Comparison of ENCODE assay signal across 21 mouse cellular contexts in the genomic region with DNA sequence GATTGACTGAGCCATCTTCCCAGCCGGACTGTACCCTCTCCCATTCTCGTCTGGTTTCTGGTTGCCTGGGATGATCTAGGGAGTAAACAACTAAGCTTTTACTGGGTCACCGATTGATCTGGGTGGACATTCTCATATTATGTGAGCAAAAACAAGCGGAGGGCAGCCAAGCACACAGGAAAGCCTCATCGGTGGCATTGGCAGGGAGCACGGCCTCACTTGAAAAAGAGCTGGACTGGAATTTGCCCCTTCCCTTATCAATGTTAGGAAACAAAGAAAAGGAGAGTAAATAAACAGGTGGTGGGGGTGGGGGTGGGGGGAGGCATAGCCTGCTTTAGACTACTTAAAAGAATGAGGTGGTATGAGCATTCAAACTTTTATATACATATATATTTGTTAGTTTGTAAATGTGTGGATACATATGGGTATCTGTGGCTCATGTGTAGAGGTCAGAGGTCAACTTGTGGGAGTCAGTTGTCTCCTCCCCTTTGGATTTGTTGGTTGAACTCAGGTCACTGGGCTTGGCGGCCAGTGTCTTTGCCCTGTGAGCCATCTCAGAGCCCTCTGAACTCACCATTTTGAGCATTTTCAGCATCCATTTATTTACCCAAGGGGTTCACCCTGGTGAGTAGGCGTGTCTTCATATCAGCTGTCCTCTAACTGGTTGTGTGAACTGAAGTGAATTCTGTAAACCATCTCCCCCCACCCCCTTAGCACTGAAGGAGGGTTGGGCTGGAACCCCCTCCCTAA. TPM values are rescaled to one million over a fixed set of nuclear protein-coding genes. Genes with fewer than 3 reads are reported as not detected.
A peak's percentile ranks its signal among the peaks of the same experiment; 100 is the strongest.
DNase-seq lines count a peak whose midpoint lies in the region; ATAC-seq and TF ChIP-seq lines count a peak whose summit lies in the region.
"Had no signal": no experiment of that assay in that cellular context is flagged by ENCODE, and none has a peak within 500 bp of the region (broad histone marks: within the 10 kb centered on the region; RNA-seq: fewer than 3 reads in every experiment).

No protein-coding gene starts in this region.

- peak; percentile 45; the same call in 1 of the 2 replicates for ATAC-seq in liver, embryonic 12.5 days
- peak; percentile 65 for ATAC-seq in liver, embryonic 15.5 days (ENCODE audit: insufficient read depth)
- ATAC-seq: forebrain, embryonic 14.5 days had no signal

- DNase-seq in liver, adult 2 months (ENCODE audit: extremely low read depth, low read depth, low spot score), result peak; percentile 99
- DNase-seq in liver (no peak), MN1 (ENCODE audit: low spot score) (no peak)
- DNase-seq in yolk sac, embryonic 10.5 days (ENCODE audit: low spot score), result peak; percentile 82
- DNase-seq in left cerebral cortex, adult 18-20 months (ENCODE audit: low spot score in 2 of 2), result no peak
- DNase-seq: adrenal gland, adult 8-10 months; adrenal gland, postnatal 36 days; cerebellum, postnatal 10 days; gastrocnemius, adult 2 months; gastrocnemius, postnatal 25 days; heart, adult 11 months; heart, postnatal 36 days had no signal

- H3K36me3 ChIP-seq in liver, adult 2 months (ENCODE audit: control insufficient read depth, insufficient read depth, low read length), result no peaks in the 10 kb centered on the region
- no peaks in the 10 kb centered on the region for H3K36me3 ChIP-seq in liver, embryonic 12.5 days
- no peaks in the 10 kb centered on the region for H3K36me3 ChIP-seq in liver, embryonic 15.5 days (replicated peaks)
- H3K36me3 ChIP-seq: embryonic facial prominence, embryonic 15.5 days; forebrain, embryonic 10.5 days; heart, embryonic 13.5 days had no signal

- TF ChIP-seq CTCF in liver, adult 2 months (IDR thresholded peaks at IDR 0.05; ENCODE audit: low read depth, low read length), result no peak

- no peak overlapping the region for H3K4me3 ChIP-seq in liver, adult 2 months (ENCODE audit: insufficient read depth, low read depth, low read length)
- no peak overlapping the region for H3K4me3 ChIP-seq in liver, embryonic 12.5 days
- H3K4me3 ChIP-seq in liver, embryonic 15.5 days (replicated peaks), result no peak overlapping the region
- H3K4me3 ChIP-seq: embryonic facial prominence, embryonic 15.5 days; erythroblast, embryonic 14.5 days; forebrain, embryonic 10.5 days; gastrocnemius, adult 2 months; heart, embryonic 13.5 days had no signal

- H3K9me3 ChIP-seq in liver, embryonic 12.5 days (replicated peaks), result no peaks in the 10 kb centered on the region
- no peaks in the 10 kb centered on the region for H3K9me3 ChIP-seq in liver, embryonic 15.5 days (replicated peaks)
- H3K9me3 ChIP-seq: embryonic facial prominence, embryonic 15.5 days; forebrain, embryonic 10.5 days; heart, embryonic 13.5 days had no signal

- no peaks in the 10 kb centered on the region for H3K79me2 ChIP-seq in liver, adult 2 months (ENCODE audit: control insufficient read depth, insufficient read depth, low read length)

- H3K4me2 ChIP-seq in liver, embryonic 12.5 days, result no peak overlapping the region
- H3K4me2 ChIP-seq in liver, embryonic 15.5 days, result no peak overlapping the region
- H3K4me2 ChIP-seq: embryonic facial prominence, embryonic 15.5 days; heart, embryonic 13.5 days had no signal

- peak overlapping the region; percentile 94 for H3K27ac ChIP-seq in liver, adult 2 months (replicated peaks; ENCODE audit: insufficient read depth, low read depth, low read length)
- peak overlapping the region; percentile 70 for H3K27ac ChIP-seq in liver, embryonic 12.5 days
- H3K27ac ChIP-seq in liver, embryonic 15.5 days (replicated peaks), result peak overlapping the region; percentile 68
- H3K27ac ChIP-seq: embryonic facial prominence, embryonic 15.5 days; forebrain, embryonic 10.5 days; gastrocnemius, adult 2 months; heart, embryonic 13.5 days had no signal

- no peak for TF ChIP-seq POLR2A in liver, adult 2 months (IDR thresholded peaks at IDR 0.05; ENCODE audit: extremely low read depth, insufficient read depth, low read length)

- no peak overlapping the region for H3K9ac ChIP-seq in liver, adult 2 months (ENCODE audit: low read depth, low read length)
- H3K9ac ChIP-seq in liver, embryonic 12.5 days, result no peak overlapping the region
- H3K9ac ChIP-seq in liver, embryonic 15.5 days, result no peak overlapping the region
- H3K9ac ChIP-seq: embryonic facial prominence, embryonic 15.5 days; heart, embryonic 13.5 days had no signal

- no peaks in the 10 kb centered on the region for H3K27me3 ChIP-seq in liver, adult 2 months (ENCODE audit: control insufficient read depth, insufficient read depth, low read length)
- no peaks in the 10 kb centered on the region for H3K27me3 ChIP-seq in liver, embryonic 12.5 days (replicated peaks)
- H3K27me3 ChIP-seq in liver, embryonic 15.5 days, result peaks cover 3% of the 10 kb centered on the region; the same call in 1 of the 2 replicates
- H3K27me3 ChIP-seq: embryonic facial prominence, embryonic 15.5 days; heart, embryonic 13.5 days had no signal

- WGBS in liver, adult 2 months, result 21% methylated on average over 8 of the region's 8 CpGs
- 69% methylated on average over 8 of the region's 8 CpGs for WGBS in liver, embryonic 12.5 days (ENCODE audit: insufficient replicate concordance)
- WGBS in liver, embryonic 15.5 days (ENCODE audit: insufficient replicate concordance), result 65% methylated on average over 8 of the region's 8 CpGs

- peaks cover 36% of the 10 kb centered on the region for H3K4me1 ChIP-seq in liver, adult 2 months (ENCODE audit: control insufficient read depth, insufficient read depth, low read length)
- peaks cover 18% of the 10 kb centered on the region; the same call in 1 of the 2 replicates for H3K4me1 ChIP-seq in liver, embryonic 12.5 days
- peaks cover 35% of the 10 kb centered on the region for H3K4me1 ChIP-seq in liver, embryonic 15.5 days (replicated peaks)
- H3K4me1 ChIP-seq: embryonic facial prominence, embryonic 15.5 days had no signal

RNA-seq across cellular contexts. Expression of a gene that starts 12.1 kb away (rescaled TPM):
- total RNA-seq in liver, adult 2 months (2014; rRNA removed), result 232 and 384 TPM in 2 replicates
- polyA plus RNA-seq in liver, adult 2 months (2012; rRNA removed), result 204 and 210 TPM in 2 replicates
- polyA plus RNA-seq in liver, embryonic 12.5 days (2016; fragmentation: Nextera tagmentation; extraction: Ambion mirVana), result 15.4 and 17.5 TPM in 2 replicates
- 39.5 and 43.3 TPM in 2 replicates for polyA plus RNA-seq in liver, embryonic 15.5 days (2015; fragmentation: Nextera tagmentation; extraction: Ambion mirVana)
- not detected for total RNA-seq in left cerebral cortex, adult 18-20 months (2021)
- total RNA-seq: gastrocnemius, adult 2 months; gastrocnemius, postnatal 25 days; heart, postnatal 36 days had no signal
- polyA plus RNA-seq: embryonic facial prominence, embryonic 11.5 days; forebrain, embryonic 10.5 days; hindbrain, embryonic 11.5 days had no signal

Comparison
In these comparisons a context has a peak if more than half of its experiments do, and no peak if none do; other contexts are left out.
1. DNase-seq: peak in liver, adult 2 months (single experiment) and yolk sac, embryonic 10.5 days (single experiment); none in liver (single experiment), left cerebral cortex, adult 18-20 months (0 of 2) and MN1 (single experiment).
2. Peak in every context shown above with its lines, with median percentiles within 50 percentile points of each other: H3K27ac ChIP-seq.